In the genomic region with DNA sequence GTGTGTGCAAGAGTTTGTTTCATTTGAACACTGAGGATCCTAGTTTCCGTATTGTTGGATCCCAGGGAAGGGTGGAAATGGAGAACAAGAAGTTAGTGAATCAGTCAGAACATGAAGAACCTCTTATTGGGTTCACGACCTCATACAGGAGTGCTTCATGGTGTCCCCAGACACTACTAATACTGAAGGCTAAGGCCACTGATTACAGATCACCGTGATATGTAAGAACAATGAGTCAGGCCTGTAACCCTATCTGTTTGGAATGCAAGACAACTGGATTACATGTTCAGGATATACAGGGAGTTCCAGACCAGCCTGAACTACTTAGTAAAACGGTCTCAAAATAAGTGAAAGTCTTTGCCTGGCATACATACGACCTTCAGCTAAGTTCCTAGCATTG, we compare ENCODE assay signal across 30 mouse cellular contexts. TPM values are rescaled to one million over a fixed set of nuclear protein-coding genes. Genes with fewer than 3 reads are reported as not detected.
DNase-seq lines count a peak whose midpoint lies in the region; ATAC-seq and TF ChIP-seq lines count a peak whose summit lies in the region.
"Had no signal": no experiment of that assay in that cellular context is flagged by ENCODE, and none has a peak within 500 bp of the region (broad histone marks: within the 10 kb centered on the region; RNA-seq: fewer than 3 reads in every experiment).

No protein-coding gene starts in this region.

- H3K27ac ChIP-seq in heart, embryonic 15.5 days = 0 out of 2 replicates have a peak overlapping the region, but pooled peaks have one; percentile 20
- H3K27ac ChIP-seq in liver, embryonic 14.5 days = no peak overlapping the region
- no peak overlapping the region for H3K27ac ChIP-seq in liver, embryonic 12.5 days
- H3K27ac ChIP-seq: forebrain, embryonic 13.5 days; heart, embryonic 13.5 days; hindbrain, embryonic 10.5 days; kidney, postnatal 0 days; neural tube, embryonic 15.5 days; stomach, embryonic 15.5 days had no signal

- no peak overlapping the region for H3K4me2 ChIP-seq in heart, embryonic 15.5 days
- no peak overlapping the region for H3K4me2 ChIP-seq in liver, embryonic 14.5 days (ENCODE audit: low read depth)
- no peak overlapping the region for H3K4me2 ChIP-seq in liver, embryonic 12.5 days
- H3K4me2 ChIP-seq: forebrain, embryonic 13.5 days; heart, embryonic 13.5 days; neural tube, embryonic 15.5 days; stomach, embryonic 15.5 days had no signal

- intact Hi-C loops in heart, postnatal 36 days (cut with DNase I) = no loop called here

- TF ChIP-seq EP300 in liver, embryonic 14.5 days (IDR thresholded peaks at IDR 0.05; ENCODE audit: low read depth) = no peak

- H3K27me3 ChIP-seq in heart, embryonic 15.5 days = no peaks in the 10 kb centered on the region
- H3K27me3 ChIP-seq in liver, embryonic 14.5 days (ENCODE audit: control insufficient read depth, insufficient read depth, low read length) = no peaks in the 10 kb centered on the region
- H3K27me3 ChIP-seq in liver, embryonic 12.5 days (replicated peaks) = no peaks in the 10 kb centered on the region
- H3K27me3 ChIP-seq: forebrain, embryonic 13.5 days; heart, embryonic 13.5 days; megakaryocyte, embryonic 14.5 days; neural tube, embryonic 15.5 days; stomach, embryonic 15.5 days had no signal

- TF ChIP-seq CTCF in liver, embryonic 14.5 days (IDR thresholded peaks at IDR 0.05; ENCODE audit: low read depth) = no peak

- ATAC-seq in heart, embryonic 15.5 days (replicated peaks; ENCODE audit: insufficient number of reproducible peaks, insufficient read depth, low FRiP score, low read depth) = no peak
- ATAC-seq in liver, embryonic 14.5 days (ENCODE audit: insufficient read depth) = no peak
- ATAC-seq in liver, embryonic 12.5 days = no peak
- ATAC-seq: CD4-positive, CD25-positive, alpha-beta regulatory T cell, adult 4 months; forebrain, embryonic 13.5 days; intestine, embryonic 16.5 days; lung, postnatal 0 days had no signal

- no peaks in the 10 kb centered on the region for H3K9me3 ChIP-seq in heart, embryonic 15.5 days (replicated peaks)
- H3K9me3 ChIP-seq in liver, embryonic 14.5 days (ENCODE audit: control insufficient read depth, low read length) = no peaks in the 10 kb centered on the region
- H3K9me3 ChIP-seq in liver, embryonic 12.5 days (replicated peaks) = no peaks in the 10 kb centered on the region
- H3K9me3 ChIP-seq: forebrain, embryonic 13.5 days; heart, embryonic 13.5 days; hindbrain, embryonic 10.5 days; megakaryocyte, embryonic 14.5 days; neural tube, embryonic 15.5 days; stomach, embryonic 15.5 days had no signal

- WGBS in heart, embryonic 15.5 days = 57% methylated on average over 5 of the region's 5 CpGs
- WGBS in liver, embryonic 14.5 days (ENCODE audit: insufficient replicate concordance) = 62% methylated on average over 5 of the region's 5 CpGs
- 71% methylated on average over 5 of the region's 5 CpGs for WGBS in liver, embryonic 12.5 days (ENCODE audit: insufficient replicate concordance)

- peak; percentile 14 to 61 for DNase-seq in adrenal gland, adult (ENCODE audit: inconsistent age in 2 of 2, low spot score in 1 of 2)
- DNase-seq in adrenal gland, adult 2 months = no peak
- no peak for DNase-seq in heart, postnatal 36 days
- DNase-seq in liver, embryonic 14.5 days (ENCODE audit: low read depth in 3 of 3, low spot score in 3 of 3) = no peak
- DNase-seq in skeletal muscle tissue, adult 2 months (ENCODE audit: low read depth, low spot score) = peak; percentile 50
- no peak for DNase-seq in layer of hippocampus, postnatal 25 days (ENCODE audit: extremely low spot score in 1 of 2, low spot score in 1 of 2)
- DNase-seq: adrenal gland, postnatal 25 days; cerebellum, adult 18-20 months; cerebellum, postnatal 10 days; kidney, adult 8-10 months; kidney, postnatal 4 days; layer of hippocampus, postnatal 36 days; left cerebral cortex, postnatal 4 days; lung, adult 18-20 months; lung, postnatal 4 days; midbrain, embryonic 14.5 days; retina, postnatal 1 day; right cerebral cortex, postnatal 14 days had no signal

- H3K9ac ChIP-seq in heart, embryonic 15.5 days = no peak overlapping the region
- H3K9ac ChIP-seq in liver, embryonic 14.5 days (replicated peaks) = peak overlapping the region; percentile 23; the same call in 1 of the 2 replicates
- H3K9ac ChIP-seq in liver, embryonic 12.5 days = no peak overlapping the region
- H3K9ac ChIP-seq: forebrain, embryonic 13.5 days; heart, embryonic 13.5 days; neural tube, embryonic 15.5 days; stomach, embryonic 15.5 days had no signal

- peaks cover 50% of the 10 kb centered on the region for H3K4me1 ChIP-seq in heart, embryonic 15.5 days (replicated peaks)
- H3K4me1 ChIP-seq in liver, embryonic 14.5 days (replicated peaks; ENCODE audit: control insufficient read depth in 2 of 2, insufficient read depth in 2 of 2, low read length in 1 of 2) = peaks cover 27 to 32% of the 10 kb centered on the region in 2 experiments
- H3K4me1 ChIP-seq in liver, embryonic 12.5 days = peaks cover 50% of the 10 kb centered on the region
- H3K4me1 ChIP-seq: hindbrain, embryonic 10.5 days had no signal

- no peak overlapping the region for H3K4me3 ChIP-seq in heart, embryonic 15.5 days
- H3K4me3 ChIP-seq in liver, embryonic 14.5 days (ENCODE audit: insufficient read depth in 1 of 2, low read depth in 2 of 2, low read length in 2 of 2) = no peak overlapping the region
- H3K4me3 ChIP-seq in liver, embryonic 12.5 days = no peak overlapping the region
- H3K4me3 ChIP-seq: forebrain, embryonic 13.5 days; heart, embryonic 13.5 days; hindbrain, embryonic 10.5 days; megakaryocyte, embryonic 14.5 days; neural tube, embryonic 15.5 days; stomach, embryonic 15.5 days had no signal

- no peaks in the 10 kb centered on the region for H3K36me3 ChIP-seq in heart, embryonic 15.5 days
- H3K36me3 ChIP-seq in liver, embryonic 14.5 days (replicated peaks; ENCODE audit: control insufficient read depth, insufficient read depth, low read depth) = no peaks in the 10 kb centered on the region
- peaks cover 9% of the 10 kb centered on the region; the same call in 1 of the 2 replicates for H3K36me3 ChIP-seq in liver, embryonic 12.5 days
- H3K36me3 ChIP-seq: heart, embryonic 13.5 days; hindbrain, embryonic 10.5 days; neural tube, embryonic 15.5 days; stomach, embryonic 15.5 days had no signal

RNA-seq across cellular contexts. Expression of gene C1galt1, which starts 13.9 kb away (rescaled TPM):
- total RNA-seq in adrenal gland, adult 2 months (2021) = 10 to 100 TPM; 24.2 to 41.7 TPM
- 1.9 and 2.7 TPM in 2 replicates for polyA plus RNA-seq in adrenal gland, adult 2 months (2012; rRNA removed)
- 3.0 and 3.1 TPM in 2 replicates for polyA plus RNA-seq in heart, embryonic 15.5 days (2015; fragmentation: Nextera tagmentation; extraction: Ambion mirVana)
- total RNA-seq in heart, postnatal 36 days (2021) = 10 to 100 TPM; 15.3 to 15.5 TPM
- 5.9 and 8.0 TPM in 2 replicates for polyA plus RNA-seq in liver, embryonic 14.5 days (2012; rRNA removed)
- polyA plus RNA-seq in liver, embryonic 14.5 days (2014; fragmentation: Nextera tagmentation; extraction: Ambion mirVana) = 6.3 and 7.2 TPM in 2 replicates
- polyA plus RNA-seq in liver, embryonic 12.5 days (2016; fragmentation: Nextera tagmentation; extraction: Ambion mirVana) = 5.9 and 6.3 TPM in 2 replicates
- total RNA-seq in layer of hippocampus, postnatal 25 days (2021) = 10 to 100 TPM; 10.4 TPM

Comparison
In these comparisons a context has a peak if more than half of its experiments do, and no peak if none do; other contexts are left out.
1. DNase-seq: peak in adrenal gland, adult (2 of 2) and skeletal muscle tissue, adult 2 months (single experiment); none in adrenal gland, adult 2 months (single experiment), heart, postnatal 36 days (0 of 2), liver, embryonic 14.5 days (0 of 3) and layer of hippocampus, postnatal 25 days (0 of 2).